Mouse (Mus musculus) embryo, embryonic 11.5 days (tissue): Measurements from ENCODE around the gene Cyb5d1.
"Not testable (repeated sequence)": the region's sequence is repeated elsewhere in the genome, so short reads cannot be mapped to it uniquely, and the experiment has no call there.

Source experiments
- DNase-seq: peaks from one replicate; pipeline ENCODE4 v3.0.0-alpha.2; 2012; ENCODE audit warnings: low read depth, low spot score

Gene Cyb5d1

GRCm38 (mm10) chr11:69403691-69404594, 8.5 kb upstream of the Cyb5d1 start:
- DNase-seq, result no peak

GRCm38 (mm10) chr11:69401987-69402386, 6.6 kb upstream of the Cyb5d1 start:
- no peak for DNase-seq

GRCm38 (mm10) chr11:69401210-69401637, 5.8 kb upstream of the Cyb5d1 start:
- peak; percentile 85 for DNase-seq

- DNase-seq, result no peak
Measured at GRCm38 (mm10) chr11:69400083-69400850, 4.8 kb upstream of the Cyb5d1 start.

- DNase-seq, result no peak
Measured at GRCm38 (mm10) chr11:69399201-69400082, 4.0 kb upstream of the Cyb5d1 start.

GRCm38 (mm10) chr11:69398486-69399200, 3.2 kb upstream of the Cyb5d1 start:
- no peak for DNase-seq

GRCm38 (mm10) chr11:69398059-69398458, 2.6 kb upstream of the Cyb5d1 start, which contains the start of gene Tmem88:
Gene Tmem88 (minus strand): TSS chr11:69398234.
- DNase-seq, result no peak

GRCm38 (mm10) chr11:69397581-69398057, 2.2 kb upstream of the Cyb5d1 start:
- no peak for DNase-seq

GRCm38 (mm10) chr11:69396772-69397171, 1.3 kb upstream of the Cyb5d1 start:
- DNase-seq, result no peak

GRCm38 (mm10) chr11:69395634-69396373, 373 bp upstream of the Cyb5d1 start:
- DNase-seq, result peak; percentile 99

- not testable (repeated sequence) for DNase-seq
Measured at GRCm38 (mm10) chr11:69394591-69395167, 752 bp downstream of the Cyb5d1 start.

GRCm38 (mm10) chr11:69390400-69391034, 4.9 kb downstream of the Cyb5d1 start:
- DNase-seq, result no peak

- no peak for DNase-seq
Measured at GRCm38 (mm10) chr11:69389531-69390399, 5.7 kb downstream of the Cyb5d1 start.

- DNase-seq, result no peak
Measured at GRCm38 (mm10) chr11:69388680-69389079, 6.8 kb downstream of the Cyb5d1 start.

- no peak for DNase-seq
Measured at GRCm38 (mm10) chr11:69386758-69387157, 8.7 kb downstream of the Cyb5d1 start.

- no peak for DNase-seq
Measured at GRCm38 (mm10) chr11:69384979-69385378, 10.5 kb downstream of the Cyb5d1 start.

GRCm38 (mm10) chr11:69382478-69383105, 12.8 kb downstream of the Cyb5d1 start:
- DNase-seq, result no peak

- no peak for DNase-seq
Measured at GRCm38 (mm10) chr11:69381356-69381755, 14.1 kb downstream of the Cyb5d1 start.
